Mouse (Mus musculus): ENCODE data around the gene Tbc1d4.

Tbc1d4 gene

GRCm38 (mm10) chr14:101428805-101429516 is 180.0 kb downstream of the Tbc1d4 start:
- no peak for DNase-seq (ENCODE audit: low spot score in 2 of 2)

- no peak for DNase-seq (ENCODE audit: low spot score in 2 of 2)
Measured at GRCm38 (mm10) chr14:101417679-101418078, 191.3 kb downstream of the Tbc1d4 start.

Measured in spleen, postnatal 4 days (tissue).